Mouse (Mus musculus) intestine, postnatal 0 days (tissue): ENCODE measurements around the gene Cyfip2. TPM values are rescaled to one million over a fixed set of nuclear protein-coding genes. Genes with fewer than 3 reads are reported as not detected.

Source experiments
- ATAC-seq: fragments of 200-750 bp; cut with Nextera tagmentation; 2 replicates; pipeline ENCODE4 v1.8.0; 2017; ENCODE audit warnings: mild to moderate bottlenecking, moderate TSS enrichment, moderate library complexity
- H3K27ac ChIP-seq: fragments of 300-500 bp; sonication (generic); 2 replicates; pipeline ENCODE4 v1.5.1; 2014; ENCODE audit warnings: mild to moderate bottlenecking, low read depth, low read length, moderate library complexity
- H3K27me3 ChIP-seq: fragments of 300-500 bp; sonication (generic); replicated peaks from 2 replicates; pipeline ENCODE4 v1.6.1; 2014; ENCODE audit warnings: low read length, mixed read lengths; ENCODE audit not compliant: control insufficient read depth, insufficient read depth
- H3K36me3 ChIP-seq: fragments of 300-500 bp; sonication (generic); 2 replicates; pipeline ENCODE4 v1.6.1; 2014; ENCODE audit warnings: mild to moderate bottlenecking, moderate library complexity; ENCODE audit not compliant: control insufficient read depth, insufficient read depth
- H3K4me1 ChIP-seq: fragments of 300-500 bp; sonication (generic); replicated peaks from 2 replicates; pipeline ENCODE4 v1.6.1; 2014; ENCODE audit warnings: antibody characterized with exemption, low read length, mixed read lengths; ENCODE audit not compliant: control insufficient read depth, insufficient read depth
- H3K4me2 ChIP-seq: fragments of 300-500 bp; sonication (generic); replicated peaks from 2 replicates; pipeline ENCODE4 v1.6.1; 2014; ENCODE audit warnings: low read depth, mild to moderate bottlenecking, moderate library complexity
- H3K4me3 ChIP-seq: fragments of 300-500 bp; sonication (generic); 2 replicates; pipeline ENCODE4 v1.5.1; 2014; ENCODE audit warnings: low read depth, low read length
- H3K9ac ChIP-seq: fragments of 300-500 bp; sonication (generic); 2 replicates; pipeline ENCODE4 v1.6.1; 2014; ENCODE audit warnings: mild to moderate bottlenecking, low read depth, low read length
- H3K9me3 ChIP-seq: fragments of 300-500 bp; sonication (generic); 2 replicates; pipeline ENCODE4 v1.6.1; 2016; ENCODE audit warnings: mixed run types; ENCODE audit not compliant: control insufficient read depth
- CTCF ChIP-seq: sonication (generic); IDR thresholded peaks from 2 replicates; pipeline ENCODE4 v1.5.1; 2016; ENCODE audit warnings: low read depth, mild to moderate bottlenecking, control low read depth, antibody characterized with exemption, moderate library complexity
- WGBS: fragments of 180-500 bp; shearing (Covaris S2); extraction: QIAGEN DNeasy Blood & Tissue Kit; methylation state at CpG from one replicate; pipeline ENCODE4 v1.1.7; 2014; 5-methylcytosine and 5-hydroxymethylcytosine counted together
- polyA plus RNA-seq: library from polyadenylated mRNA; unstranded; fragments of >200 nt; fragmentation: Nextera tagmentation; extraction: Ambion mirVana; gene quantifications from 2 replicates; pipeline ENCODE4 v1.2.1, GENCODE M21; 2015

The Cyfip2 gene
- polyA plus RNA-seq, 1 experiment from 2014 or later, result 2.0 TPM

DNA sequence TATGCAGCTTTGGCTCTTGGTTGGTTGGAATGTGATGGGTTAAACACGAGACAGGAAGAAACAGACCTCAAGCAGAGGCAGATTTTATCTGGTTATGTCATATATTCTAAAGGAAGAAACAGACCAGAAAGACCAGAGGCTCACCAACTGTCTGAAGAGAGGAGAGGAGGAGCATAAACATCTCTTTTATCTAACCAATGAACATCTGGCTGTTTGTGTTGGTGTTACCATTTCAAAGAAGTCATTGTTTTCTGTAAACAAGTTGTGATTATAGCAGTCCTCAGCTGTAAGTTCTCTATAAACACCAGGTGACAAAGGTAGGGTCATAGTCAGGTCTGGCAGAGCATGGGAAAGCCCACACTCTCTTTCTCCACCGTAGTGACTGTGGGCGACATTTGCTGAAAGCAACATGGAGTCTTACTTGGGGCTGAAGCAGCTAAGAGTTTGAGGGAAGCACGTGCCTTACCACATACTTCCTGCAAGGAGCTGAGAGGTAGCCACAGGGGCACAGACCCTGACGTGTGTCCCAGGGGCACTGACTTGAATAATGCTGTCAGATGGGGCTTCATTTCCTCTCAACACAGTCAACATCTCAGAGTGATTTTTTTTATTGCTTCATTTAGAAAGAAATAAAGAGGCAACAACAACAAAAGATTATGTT, 31.4 kb upstream of the Cyfip2 start:
- Histone ChIP-seq H3K4me3 (no peak overlapping the region), H3K4me2 (no peak overlapping the region), H3K4me1 (no peaks in the 10 kb centered on the region), H3K36me3 (no peaks in the 10 kb centered on the region), H3K9me3 (no peaks in the 10 kb centered on the region), H3K9ac (no peak overlapping the region), H3K27ac (no peak overlapping the region), H3K27me3 (no peaks in the 10 kb centered on the region)
- no peak for ATAC-seq
- 40% methylated on average over 5 of the region's 5 CpGs for WGBS
- TF ChIP-seq CTCF, result no peak

GRCm38 (mm10) chr11:46341960-46342359, 29.3 kb upstream of the Cyfip2 start:
- ATAC-seq, result no peak
- Histone ChIP-seq H3K4me2 (no peak overlapping the region), H3K9me3 (no peaks in the 10 kb centered on the region), H3K27me3 (no peaks in the 10 kb centered on the region), H3K4me3 (no peak overlapping the region), H3K36me3 (no peaks in the 10 kb centered on the region), H3K9ac (no peak overlapping the region), H3K27ac (no peak overlapping the region), H3K4me1 (no peaks in the 10 kb centered on the region)
- WGBS, result 90% methylated on average over 4 of the region's 4 CpGs
- TF ChIP-seq CTCF, result no peak

- 89% methylated on average over 5 of the region's 5 CpGs for WGBS
- Histone ChIP-seq H3K4me2 (no peak overlapping the region), H3K27ac (no peak overlapping the region), H3K36me3 (no peaks in the 10 kb centered on the region), H3K4me1 (no peaks in the 10 kb centered on the region), H3K9ac (no peak overlapping the region), H3K27me3 (no peaks in the 10 kb centered on the region), H3K4me3 (no peak overlapping the region), H3K9me3 (no peaks in the 10 kb centered on the region)
- no peak for ATAC-seq
- no peak for TF ChIP-seq CTCF
Measured at GRCm38 (mm10) chr11:46336020-46336419, 23.4 kb upstream of the Cyfip2 start.

DNA sequence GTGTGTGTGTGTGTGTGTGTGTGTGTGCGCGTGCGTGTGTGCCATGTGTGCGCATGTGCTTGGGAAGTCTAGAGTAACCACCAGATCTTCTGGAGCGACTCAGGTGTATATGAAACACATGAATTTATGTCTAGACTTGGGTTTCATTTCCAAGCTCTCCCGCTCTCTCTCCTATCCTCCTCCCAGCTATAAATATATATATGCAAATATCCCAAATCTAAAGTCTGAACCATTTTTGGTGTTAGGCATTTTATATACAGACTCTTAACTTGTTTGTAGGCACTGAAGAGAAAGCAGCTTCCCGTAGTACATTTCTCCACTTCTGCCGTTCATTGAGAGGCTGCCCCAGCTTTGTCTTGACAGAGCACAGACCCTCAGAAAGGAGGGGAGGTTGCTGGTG, 19.6 kb upstream of the Cyfip2 start:
- Histone ChIP-seq H3K27ac (no peak overlapping the region), H3K36me3 (no peaks in the 10 kb centered on the region), H3K27me3 (no peaks in the 10 kb centered on the region), H3K9ac (no peak overlapping the region), H3K4me3 (no peak overlapping the region), H3K9me3 (no peaks in the 10 kb centered on the region), H3K4me1 (no peaks in the 10 kb centered on the region), H3K4me2 (no peak overlapping the region)
- TF ChIP-seq CTCF, result no peak
- ATAC-seq, result no peak
- 83% methylated on average over 8 of the region's 8 CpGs for WGBS

DNA sequence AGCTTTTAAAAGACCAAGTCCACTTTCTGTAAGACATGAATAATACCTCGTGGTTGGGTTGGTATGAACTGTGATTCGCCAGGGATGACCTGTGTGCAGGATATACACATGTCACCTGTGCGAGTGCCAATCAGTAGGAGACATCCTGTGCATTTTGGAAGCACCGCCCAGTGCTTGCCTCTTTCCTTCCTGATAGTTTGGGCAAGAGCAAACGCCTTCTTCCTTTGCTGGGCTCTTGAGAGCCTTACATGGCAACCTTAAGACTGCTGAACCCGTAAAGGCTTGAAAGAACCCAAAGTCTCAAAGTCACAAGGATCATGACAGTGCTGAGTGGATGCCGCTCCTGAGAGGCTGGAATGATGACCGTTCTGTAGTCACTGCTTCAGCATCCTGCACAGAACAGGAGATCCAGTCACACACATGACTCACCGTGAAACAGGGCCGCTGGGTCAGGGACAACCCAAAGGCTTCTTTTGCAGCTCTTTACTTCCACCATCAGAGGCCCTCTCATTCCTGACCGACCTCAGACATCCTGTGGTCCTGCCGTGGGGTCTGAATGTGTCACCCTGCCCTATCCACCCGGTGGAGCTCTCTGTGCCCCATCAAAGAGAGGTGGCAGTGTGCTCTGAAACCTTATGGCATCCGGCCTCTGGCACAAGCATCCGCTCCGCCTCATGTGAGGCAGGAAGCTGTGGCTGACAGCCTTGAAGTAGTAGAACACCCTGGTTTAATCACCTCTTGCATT, 13.8 kb upstream of the Cyfip2 start:
- Histone ChIP-seq H3K4me3 (no peak overlapping the region), H3K4me1 (no peaks in the 10 kb centered on the region), H3K9me3 (no peaks in the 10 kb centered on the region), H3K27ac (no peak overlapping the region), H3K27me3 (no peaks in the 10 kb centered on the region), H3K36me3 (no peaks in the 10 kb centered on the region), H3K9ac (no peak overlapping the region), H3K4me2 (no peak overlapping the region)
- no peak for ATAC-seq
- 86% methylated on average over 16 of the region's 16 CpGs for WGBS
- TF ChIP-seq CTCF, result no peak

- no peaks in the 10 kb centered on the region for H3K27me3 ChIP-seq
- 72% methylated on average over 7 of the region's 7 CpGs for WGBS
Measured at GRCm38 (mm10) chr11:46321559-46321958, 8.9 kb upstream of the Cyfip2 start.

More at GRCm38 (mm10) chr11:46321559-46321958, 8.9 kb upstream of the Cyfip2 start:
- H3K36me3 ChIP-seq, result no peaks in the 10 kb centered on the region
- no peaks in the 10 kb centered on the region for H3K9me3 ChIP-seq
- no peaks in the 10 kb centered on the region for H3K4me1 ChIP-seq
- no peak overlapping the region for H3K4me2 ChIP-seq
- H3K4me3 ChIP-seq, result no peak overlapping the region
- no peak overlapping the region for H3K9ac ChIP-seq
- ATAC-seq, result no peak
- no peak for TF ChIP-seq CTCF
- H3K27ac ChIP-seq, result no peak overlapping the region
